Mouse (Mus musculus): ENCODE results near the gene Sat2. TPM values are rescaled to one million over a fixed set of nuclear protein-coding genes. Genes with fewer than 3 reads are reported as not detected.

Sat2 gene
- polyA plus RNA-seq (2014; fragmentation: Nextera tagmentation; extraction: Ambion mirVana): 16.8 and 18.1 TPM in 2 replicates

DNA sequence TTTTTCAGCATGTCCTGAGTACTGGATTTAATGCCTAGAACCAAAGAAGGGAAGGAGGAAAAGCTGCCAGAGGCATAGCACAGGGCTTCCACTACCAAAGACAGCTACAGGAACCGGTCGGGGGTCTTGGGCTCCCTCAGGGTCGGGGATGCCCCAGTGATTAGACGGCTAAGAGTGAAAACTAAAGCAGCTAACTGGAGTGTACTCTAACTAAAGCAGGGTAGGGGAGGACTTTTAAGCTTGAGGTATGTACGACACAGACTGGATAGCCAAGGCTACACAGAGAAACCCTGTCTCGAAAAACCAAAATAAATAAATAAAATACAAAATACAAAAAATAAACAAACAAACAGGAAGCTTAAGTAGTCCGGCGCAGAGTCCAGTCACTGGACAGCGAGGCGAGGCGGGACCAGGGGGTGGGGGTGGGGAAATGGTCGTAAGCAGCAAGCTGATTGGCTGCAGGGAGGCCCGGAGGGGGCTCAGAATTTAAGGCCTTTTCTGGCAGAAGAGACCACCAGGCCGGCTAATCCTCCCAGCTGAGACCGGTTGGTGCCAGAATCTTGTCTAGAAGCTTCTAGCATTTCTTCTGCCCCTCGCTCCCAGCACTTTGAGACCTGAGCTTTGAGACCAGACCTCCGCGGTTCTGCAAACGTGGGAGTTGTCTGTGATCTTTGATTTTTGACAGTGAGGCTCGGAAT, at the start of gene Sat2:
Gene Sat2 (plus strand): TSS at position 454 of the 698 bp plus-strand sequence.
- Histone ChIP-seq H3K4me2 (ENCODE audit: low read length) (peak within 1 kb of the TSS; percentile 73), H3K27me3 (replicated peaks; ENCODE audit: control insufficient read depth, insufficient read depth, low read length) (no peaks in the 10 kb centered on the region), H3K36me3 (ENCODE audit: control insufficient read depth, insufficient read depth, low read length) (no peaks in the 10 kb centered on the region), H3K9me3 (ENCODE audit: control insufficient read depth, low read length) (no peaks in the 10 kb centered on the region), H3K27ac (ENCODE audit: low read depth) (peak within 1 kb of the TSS; percentile 34), H3K4me1 (replicated peaks; ENCODE audit: control insufficient read depth, insufficient read depth, low read length) (peaks cover 9% of the 10 kb centered on the region), H3K9ac (ENCODE audit: low read length) (peak within 1 kb of the TSS; percentile 52), H3K4me3 (ENCODE audit: low read depth, low read length) (peak within 1 kb of the TSS; percentile 44)
- WGBS: 1% methylated on average over 20 of the region's 20 CpGs
- peak; percentile 82 for ATAC-seq (replicated peaks; ENCODE audit: low FRiP score, low TSS enrichment, low read depth)
- peak; percentile 82 for DNase-seq (ENCODE audit: low spot score)

DNA sequence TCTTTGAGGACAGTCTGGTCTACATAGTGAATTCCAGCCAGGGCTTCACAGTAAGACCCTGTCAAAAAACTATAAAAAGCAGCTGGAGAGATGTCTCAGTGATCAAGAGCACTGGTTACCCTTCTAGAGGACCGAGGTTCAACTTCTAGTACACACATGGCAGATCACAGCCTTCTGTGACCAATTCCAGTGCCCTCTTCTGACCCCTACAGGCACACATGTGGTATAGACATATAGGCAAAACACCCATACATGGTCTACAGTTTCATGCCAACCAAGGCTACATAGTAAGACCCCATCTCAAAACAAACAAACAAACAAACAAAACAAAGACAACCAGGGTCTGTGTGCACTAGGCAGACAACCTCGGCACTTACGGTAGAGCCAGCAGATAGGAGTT, 46.6 kb upstream of the Sat2 start:
- H3K4me3 ChIP-seq (ENCODE audit: low read depth, low read length): no peak overlapping the region
- H3K36me3 ChIP-seq (ENCODE audit: control insufficient read depth, insufficient read depth, low read length): peaks cover 28% of the 10 kb centered on the region
- no peaks in the 10 kb centered on the region for H3K27me3 ChIP-seq (replicated peaks; ENCODE audit: control insufficient read depth, insufficient read depth, low read length)
- no peak for DNase-seq (ENCODE audit: low spot score)
- peaks cover 16% of the 10 kb centered on the region for H3K4me1 ChIP-seq (replicated peaks; ENCODE audit: control insufficient read depth, insufficient read depth, low read length)
- H3K27ac ChIP-seq (ENCODE audit: low read depth): no peak overlapping the region
- 63% methylated on average over 3 of the region's 3 CpGs for WGBS
- no peak overlapping the region for H3K9ac ChIP-seq (ENCODE audit: low read length)
- H3K4me2 ChIP-seq (ENCODE audit: low read length): no peak overlapping the region
- ATAC-seq (replicated peaks; ENCODE audit: low FRiP score, low TSS enrichment, low read depth): no peak
- H3K9me3 ChIP-seq (ENCODE audit: control insufficient read depth, low read length): no peaks in the 10 kb centered on the region

DNA sequence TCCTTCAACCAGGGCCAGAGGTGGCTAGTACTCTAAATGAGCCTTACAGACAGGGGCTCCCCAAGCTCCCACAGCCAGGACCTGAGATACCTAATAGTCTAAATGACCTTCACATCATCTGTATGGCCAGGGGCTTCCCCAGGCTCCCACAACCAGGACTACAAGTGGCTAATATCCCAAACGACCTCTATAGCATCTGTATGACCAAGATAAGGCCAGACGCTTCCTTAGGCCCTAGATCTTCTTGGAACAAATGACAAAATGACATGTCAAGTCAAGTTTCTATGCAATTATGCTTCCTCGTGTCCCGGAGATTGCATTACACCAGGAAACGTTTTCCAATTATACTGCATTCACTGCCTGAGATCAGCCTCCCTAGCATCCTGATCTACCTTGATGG, 45.5 kb upstream of the Sat2 start:
- ATAC-seq (replicated peaks; ENCODE audit: low FRiP score, low TSS enrichment, low read depth): no peak
- H3K9ac ChIP-seq (ENCODE audit: low read length): no peak overlapping the region
- WGBS: 73% methylated on average over 5 of the region's 5 CpGs

DNA sequence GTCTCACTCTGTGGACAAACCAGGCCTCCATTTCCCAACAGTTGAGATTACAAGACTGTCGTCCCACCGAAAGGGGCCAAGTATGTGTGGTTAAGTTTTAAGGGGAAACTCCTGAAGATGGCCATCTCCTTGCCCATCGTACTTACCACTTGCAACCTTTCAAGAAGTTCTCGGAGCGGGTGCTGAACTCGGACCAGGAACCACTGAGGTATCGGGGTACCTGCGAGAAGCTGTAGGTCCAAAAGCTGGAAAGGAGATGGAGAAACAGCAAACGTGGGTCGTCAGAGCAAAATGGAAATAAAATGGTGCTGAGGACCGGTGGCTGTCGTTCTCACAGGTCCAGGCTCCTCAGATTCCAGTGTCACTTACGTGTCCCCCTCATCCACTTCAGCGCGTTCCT, 43.5 kb upstream of the Sat2 start:
- Histone ChIP-seq H3K36me3 (ENCODE audit: control insufficient read depth, insufficient read depth, low read length) (peaks cover 18% of the 10 kb centered on the region), H3K27ac (ENCODE audit: low read depth) (0 out of 2 replicates have a peak overlapping the region, but pooled peaks have one; percentile 34), H3K4me3 (ENCODE audit: low read depth, low read length) (peak overlapping the region; percentile 78), H3K4me2 (ENCODE audit: low read length) (peak overlapping the region; percentile 84), H3K9ac (ENCODE audit: low read length) (peak overlapping the region; percentile 92), H3K27me3 (replicated peaks; ENCODE audit: control insufficient read depth, insufficient read depth, low read length) (no peaks in the 10 kb centered on the region), H3K9me3 (ENCODE audit: control insufficient read depth, low read length) (no peaks in the 10 kb centered on the region), H3K4me1 (replicated peaks; ENCODE audit: control insufficient read depth, insufficient read depth, low read length) (peaks cover 21% of the 10 kb centered on the region)
- ATAC-seq (replicated peaks; ENCODE audit: low FRiP score, low TSS enrichment, low read depth) (no peak), DNase-seq (ENCODE audit: low spot score) (no peak)
- WGBS: 15% methylated on average over 15 of the region's 15 CpGs

More for the DNA sequence above, 45.5 kb upstream of the Sat2 start:
- H3K4me1 ChIP-seq (replicated peaks; ENCODE audit: control insufficient read depth, insufficient read depth, low read length): peaks cover 16% of the 10 kb centered on the region
- DNase-seq (ENCODE audit: low spot score): no peak
- H3K9me3 ChIP-seq (ENCODE audit: control insufficient read depth, low read length): no peaks in the 10 kb centered on the region
- peaks cover 18% of the 10 kb centered on the region for H3K36me3 ChIP-seq (ENCODE audit: control insufficient read depth, insufficient read depth, low read length)
- H3K27ac ChIP-seq (ENCODE audit: low read depth): no peak overlapping the region
- H3K27me3 ChIP-seq (replicated peaks; ENCODE audit: control insufficient read depth, insufficient read depth, low read length): no peaks in the 10 kb centered on the region
- H3K4me2 ChIP-seq (ENCODE audit: low read length): no peak overlapping the region
- no peak overlapping the region for H3K4me3 ChIP-seq (ENCODE audit: low read depth, low read length)

DNA sequence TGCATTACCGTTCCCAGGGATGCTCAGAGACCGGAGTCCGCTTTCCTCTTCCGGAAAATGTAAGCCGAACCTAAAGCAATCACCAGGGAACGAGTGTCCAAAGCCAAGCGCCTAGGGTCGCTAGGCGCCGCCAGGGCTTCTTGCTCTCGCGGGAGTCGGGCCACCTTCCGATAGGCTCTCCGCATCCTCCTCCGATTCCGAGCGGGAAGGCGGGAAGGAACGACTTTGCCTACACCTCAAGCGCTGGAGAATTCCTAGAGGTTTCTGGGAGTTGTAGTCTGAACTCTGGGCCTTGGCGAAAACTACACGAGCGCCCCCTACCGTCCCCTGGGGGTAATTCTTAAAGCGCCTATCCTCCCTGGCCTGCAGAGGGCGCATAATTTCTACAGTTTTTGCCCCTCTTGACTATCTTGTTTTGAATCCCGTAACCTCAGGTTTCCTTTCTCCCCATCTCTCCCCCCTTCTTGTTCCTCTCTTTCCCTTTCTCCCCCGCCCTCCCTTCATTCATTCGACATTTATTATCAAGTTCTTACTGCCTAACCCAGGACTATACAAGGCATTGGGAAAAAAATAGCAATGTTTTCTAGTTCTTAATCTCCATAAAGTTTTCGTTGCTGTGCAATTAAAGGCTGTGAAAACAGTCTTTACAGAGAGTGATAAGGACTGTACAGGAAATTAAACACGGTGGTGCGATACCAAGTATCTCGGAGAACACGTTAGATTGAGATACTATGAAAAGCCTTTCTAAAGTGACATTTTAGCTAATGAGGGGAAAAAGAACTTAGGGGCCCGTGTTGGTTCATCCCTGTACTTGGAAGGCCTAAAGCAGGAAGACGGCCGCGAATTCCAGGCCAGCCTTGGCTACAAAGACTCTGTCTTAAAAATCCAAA, 42.5 kb upstream of the Sat2 start:
- H3K36me3 ChIP-seq (ENCODE audit: control insufficient read depth, insufficient read depth, low read length): peaks cover 18% of the 10 kb centered on the region
- H3K9ac ChIP-seq (ENCODE audit: low read length): peak overlapping the region; percentile 92
- H3K27me3 ChIP-seq (replicated peaks; ENCODE audit: control insufficient read depth, insufficient read depth, low read length): no peaks in the 10 kb centered on the region
- WGBS: 2% methylated on average over 39 of the region's 39 CpGs
- no peaks in the 10 kb centered on the region for H3K9me3 ChIP-seq (ENCODE audit: control insufficient read depth, low read length)
- DNase-seq (ENCODE audit: low spot score) (peak; percentile 100), ATAC-seq (replicated peaks; ENCODE audit: low FRiP score, low TSS enrichment, low read depth) (peak; percentile 86)
- H3K27ac ChIP-seq (ENCODE audit: low read depth): peak overlapping the region; percentile 96
- H3K4me3 ChIP-seq (ENCODE audit: low read depth, low read length): peak overlapping the region; percentile 78
- peaks cover 21% of the 10 kb centered on the region for H3K4me1 ChIP-seq (replicated peaks; ENCODE audit: control insufficient read depth, insufficient read depth, low read length)
- peak overlapping the region; percentile 84 for H3K4me2 ChIP-seq (ENCODE audit: low read length)

DNA sequence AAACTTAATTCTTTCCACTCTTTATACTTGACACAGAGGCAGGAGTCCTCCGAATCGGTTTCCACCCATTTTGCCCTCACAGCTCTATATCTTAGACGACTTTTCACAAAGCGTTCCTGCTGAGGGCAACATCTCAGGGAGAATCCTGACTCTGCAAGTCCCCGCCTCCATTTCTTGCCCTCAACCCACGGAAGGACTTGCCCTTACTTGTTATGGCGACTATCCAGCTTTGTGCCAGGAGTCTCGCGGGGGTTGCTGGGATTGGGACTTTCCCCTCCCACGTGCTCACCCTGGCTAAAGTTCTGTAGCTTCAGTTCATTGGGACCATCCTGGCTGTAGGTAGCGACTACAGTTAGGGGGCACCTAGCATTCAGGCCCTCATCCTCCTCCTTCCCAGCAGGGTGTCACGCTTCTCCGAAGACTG, 41.7 kb upstream of the Sat2 start, which contains the start of the genes Wrap53 and Trp53:
Gene Wrap53 (minus strand): TSS at position 165 of the 424 bp plus-strand sequence.
Gene Trp53 (plus strand): TSS at position 269 of the 424 bp plus-strand sequence.
- peak within 1 kb of the TSS; percentile 92 for H3K9ac ChIP-seq (ENCODE audit: low read length)
- peak within 1 kb of the TSS; percentile 84 for H3K4me2 ChIP-seq (ENCODE audit: low read length)
- DNase-seq (ENCODE audit: low spot score): peak; percentile 88
- H3K36me3 ChIP-seq (ENCODE audit: control insufficient read depth, insufficient read depth, low read length): peaks cover 12% of the 10 kb centered on the region; the same call in 1 of the 2 replicates
- no peaks in the 10 kb centered on the region for H3K27me3 ChIP-seq (replicated peaks; ENCODE audit: control insufficient read depth, insufficient read depth, low read length)
- no peaks in the 10 kb centered on the region for H3K9me3 ChIP-seq (ENCODE audit: control insufficient read depth, low read length)
- peak within 1 kb of the TSS; percentile 78 for H3K4me3 ChIP-seq (ENCODE audit: low read depth, low read length)
- 0% methylated on average over 13 of the region's 13 CpGs for WGBS
- H3K27ac ChIP-seq (ENCODE audit: low read depth): peak within 1 kb of the TSS; percentile 96
- peaks cover 21% of the 10 kb centered on the region for H3K4me1 ChIP-seq (replicated peaks; ENCODE audit: control insufficient read depth, insufficient read depth, low read length)
- peak; percentile 59 for ATAC-seq (replicated peaks; ENCODE audit: low FRiP score, low TSS enrichment, low read depth)

DNA sequence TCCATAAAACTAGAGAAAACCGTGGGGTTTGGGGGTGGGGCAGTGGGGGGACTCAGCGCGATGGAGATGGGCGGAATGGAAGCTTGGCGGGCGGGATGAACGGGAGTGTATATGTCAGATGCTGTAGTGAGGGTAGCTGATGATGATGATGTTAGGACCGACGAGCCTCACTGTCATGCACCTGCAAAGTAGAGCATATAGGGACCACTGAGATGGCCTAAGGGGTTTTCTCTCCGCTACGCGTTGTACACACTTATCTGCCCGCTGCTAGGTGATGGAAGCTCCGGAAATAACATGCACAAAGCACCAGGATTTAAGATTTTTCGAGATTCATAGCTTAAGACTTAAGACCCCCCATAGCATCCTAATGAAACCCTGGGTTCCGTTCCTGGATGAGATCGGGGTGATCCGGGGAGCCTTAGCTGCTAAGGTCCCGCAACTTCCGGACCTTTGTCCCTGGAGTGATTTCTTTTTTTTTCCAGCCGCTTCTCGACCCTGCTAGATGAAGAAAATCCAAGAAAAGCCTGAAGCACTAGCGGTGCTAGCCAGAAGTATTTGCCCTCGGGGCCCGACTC, 41.2 kb upstream of the Sat2 start:
- Histone ChIP-seq H3K36me3 (ENCODE audit: control insufficient read depth, insufficient read depth, low read length) (peaks cover 8% of the 10 kb centered on the region; the same call in 1 of the 2 replicates), H3K4me3 (ENCODE audit: low read depth, low read length) (peak overlapping the region; percentile 78), H3K4me1 (replicated peaks; ENCODE audit: control insufficient read depth, insufficient read depth, low read length) (peaks cover 21% of the 10 kb centered on the region), H3K27me3 (replicated peaks; ENCODE audit: control insufficient read depth, insufficient read depth, low read length) (no peaks in the 10 kb centered on the region), H3K4me2 (ENCODE audit: low read length) (peak overlapping the region; percentile 79), H3K27ac (ENCODE audit: low read depth) (peak overlapping the region; percentile 96), H3K9ac (ENCODE audit: low read length) (peak overlapping the region; percentile 92), H3K9me3 (ENCODE audit: control insufficient read depth, low read length) (no peaks in the 10 kb centered on the region)
- no peak for DNase-seq (ENCODE audit: low spot score)
- ATAC-seq (replicated peaks; ENCODE audit: low FRiP score, low TSS enrichment, low read depth): peak; percentile 1; the same call in 1 of the 2 replicates
- 0% methylated on average over 25 of the region's 25 CpGs for WGBS

DNA sequence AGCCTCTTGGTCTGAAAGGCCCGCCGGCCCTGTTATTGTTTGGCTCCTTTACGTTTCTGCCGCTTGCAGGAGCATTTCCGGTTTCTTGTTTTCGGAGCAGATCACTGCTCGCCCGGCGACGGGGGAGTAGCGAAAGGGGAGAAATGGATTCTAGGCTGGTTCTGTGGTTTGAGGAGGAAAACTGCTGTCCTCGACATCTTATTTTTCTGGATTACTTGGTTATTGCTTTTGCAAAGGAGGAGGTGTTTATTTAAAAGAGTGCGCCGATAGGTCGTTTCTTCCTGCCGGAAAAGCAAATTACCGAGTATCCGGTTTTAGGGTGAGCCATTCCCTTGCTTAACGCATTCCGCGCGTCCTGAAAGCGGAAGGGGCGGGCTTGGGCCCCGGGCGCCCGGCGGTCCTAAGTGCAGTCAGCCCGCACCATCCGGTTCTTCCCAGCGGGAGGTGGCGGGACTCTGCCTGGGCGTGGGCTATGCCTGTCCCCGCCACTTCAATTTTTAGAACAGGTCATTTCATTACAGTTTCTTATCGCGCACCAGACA, 40.6 kb upstream of the Sat2 start:
- no peaks in the 10 kb centered on the region for H3K27me3 ChIP-seq (replicated peaks; ENCODE audit: control insufficient read depth, insufficient read depth, low read length)
- H3K36me3 ChIP-seq (ENCODE audit: control insufficient read depth, insufficient read depth, low read length): 0 out of 2 replicates have a peak, but pooled peaks cover 7% of the 10 kb centered on the region
- ATAC-seq (replicated peaks; ENCODE audit: low FRiP score, low TSS enrichment, low read depth): peak; percentile 83
- under 1% methylated on average over 36 of the region's 36 CpGs for WGBS
- peak; percentile 92 for DNase-seq (ENCODE audit: low spot score)
- peaks cover 21% of the 10 kb centered on the region for H3K4me1 ChIP-seq (replicated peaks; ENCODE audit: control insufficient read depth, insufficient read depth, low read length)
- peak overlapping the region; percentile 78 for H3K4me3 ChIP-seq (ENCODE audit: low read depth, low read length)
- peak overlapping the region; percentile 92 for H3K9ac ChIP-seq (ENCODE audit: low read length)
- peak overlapping the region; percentile 96 for H3K27ac ChIP-seq (ENCODE audit: low read depth)
- H3K4me2 ChIP-seq (ENCODE audit: low read length): peak overlapping the region; percentile 79
- H3K9me3 ChIP-seq (ENCODE audit: control insufficient read depth, low read length): no peaks in the 10 kb centered on the region
